Mouse (Mus musculus) olfactory bulb, adult 2 months (tissue): Measurements from ENCODE around the gene Gm21750. TPM values are rescaled to one million over a fixed set of nuclear protein-coding genes. Genes with fewer than 3 reads are reported as not detected.
"Not testable (repeated sequence)": the region's sequence is repeated elsewhere in the genome, so short reads cannot be mapped to it uniquely, and the experiment has no call there.

Experiments used
- H3K27ac ChIP-seq: fragments of 200-500 bp; 2 replicates; pipeline ENCODE4 v1.5.1; 2012; ENCODE audit warnings: low read depth, low read length; ENCODE audit not compliant: insufficient read depth
- H3K4me1 ChIP-seq: fragments of 200-500 bp; 2 replicates; pipeline ENCODE4 v1.6.1; 2012; ENCODE audit warnings: low read length; ENCODE audit not compliant: control insufficient read depth, insufficient read depth
- H3K4me3 ChIP-seq: fragments of 200-500 bp; 2 replicates; pipeline ENCODE4 v1.5.1; 2012; ENCODE audit warnings: mild to moderate bottlenecking, low read depth, low read length, moderate library complexity; ENCODE audit not compliant: insufficient read depth
- CTCF ChIP-seq: fragments of 200-500 bp; IDR thresholded peaks from 2 replicates; pipeline ENCODE4 v1.5.1; 2012; ENCODE audit warnings: low read depth, mild to moderate bottlenecking, low read length, moderate library complexity; ENCODE audit not compliant: insufficient read depth
- POLR2A ChIP-seq: fragments of 200-500 bp; IDR thresholded peaks from 2 replicates; pipeline ENCODE4 v1.6.1; 2012; ENCODE audit warnings: mild to moderate bottlenecking, low read depth, low read length, moderate library complexity; ENCODE audit not compliant: insufficient read depth
- WGBS: fragments of 180-500 bp; shearing (Covaris S2); methylation state at CpG from one replicate; pipeline ENCODE4 v1.1.7; 2018; 5-methylcytosine and 5-hydroxymethylcytosine counted together
- polyA plus RNA-seq: library from polyadenylated mRNA; stranded (reverse); fragments of >200 nt; gene quantifications from 2 replicates; pipeline ENCODE4 v1.2.4, GENCODE M21; 2012; ENCODE audit warnings: low replicate concordance; ENCODE audit not compliant: missing spikeins, insufficient read depth, insufficient read length

Gm21750 gene
- not detected in 2 replicates for polyA plus RNA-seq

DNA sequence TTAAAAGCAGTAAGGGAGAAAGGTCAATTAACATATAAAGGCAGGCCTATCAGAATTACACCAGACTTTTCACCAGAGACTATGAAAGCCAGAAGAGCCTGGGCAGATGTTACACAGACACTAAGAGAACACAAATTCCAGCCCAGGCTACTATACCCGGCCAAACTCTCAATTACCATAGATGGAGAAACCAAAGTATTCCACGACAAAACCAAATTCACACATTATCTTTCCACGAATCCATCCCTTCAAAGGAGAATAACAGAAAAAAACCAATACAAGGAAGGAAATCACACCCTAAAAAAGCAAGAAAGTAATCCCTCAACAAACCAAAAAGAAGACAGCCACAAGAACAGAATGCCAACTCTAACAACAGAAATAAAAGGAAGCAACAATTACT lies at the start of gene Gm21750:
Gene Gm21750 (plus strand): TSS at position 301 of the 400 bp plus-strand sequence.
- H3K4me3 ChIP-seq, H3K4me1 ChIP-seq, H3K27ac ChIP-seq: not testable (repeated sequence)
- 92% methylated on average over 3 of the region's 3 CpGs for WGBS

DNA sequence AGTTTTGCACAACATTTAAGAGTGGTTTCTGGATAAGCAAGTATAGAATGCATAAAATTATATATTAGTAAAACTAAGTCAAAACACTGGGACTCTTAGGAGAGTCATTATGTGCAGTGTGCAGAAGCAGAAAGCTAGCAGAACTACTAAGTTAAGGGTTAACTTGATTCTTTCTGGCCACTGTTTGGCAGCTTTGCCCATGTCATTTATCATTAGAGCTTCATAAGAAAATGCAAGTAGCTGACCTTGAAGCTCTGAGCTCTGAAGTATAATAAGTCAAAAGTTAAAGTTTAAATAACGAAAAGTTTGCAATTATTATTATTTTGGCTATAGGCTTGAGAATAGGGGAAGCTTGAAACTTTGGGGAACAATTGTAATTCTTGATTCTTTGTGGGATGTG lies 46.1 kb upstream of the Gm21750 start:
- 86% methylated on average over 1 of the region's 1 CpGs for WGBS
- not testable (repeated sequence) for H3K27ac ChIP-seq

DNA sequence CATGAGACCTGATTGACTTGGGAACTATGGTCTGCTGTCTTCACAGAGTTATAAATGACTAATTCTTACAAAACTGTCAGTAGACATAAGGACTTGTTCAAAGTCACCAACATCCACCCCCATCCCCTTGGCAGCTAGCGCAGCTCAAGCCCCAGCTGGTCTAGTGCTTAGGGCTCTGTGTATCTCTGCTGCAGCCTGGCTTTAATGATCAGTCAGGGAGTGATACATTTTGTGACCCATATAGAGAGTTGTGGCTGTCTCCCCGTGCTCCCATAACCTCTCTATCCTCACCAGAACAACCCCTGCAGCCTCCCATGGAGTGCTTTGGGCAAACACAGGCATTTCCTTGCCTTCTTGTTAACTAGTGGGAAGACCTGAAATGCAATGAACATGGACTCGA lies 40.1 kb upstream of the Gm21750 start:
- 83% methylated on average over 3 of the region's 3 CpGs for WGBS
- Histone ChIP-seq H3K4me3 (no peak overlapping the region), H3K27ac (no peak overlapping the region), H3K4me1 (no peaks in the 10 kb centered on the region)
- no peak for TF ChIP-seq POLR2A
- TF ChIP-seq CTCF: no peak

More for the DNA sequence above, 46.1 kb upstream of the Gm21750 start:
- not testable (repeated sequence) for H3K4me3 ChIP-seq, H3K4me1 ChIP-seq

DNA sequence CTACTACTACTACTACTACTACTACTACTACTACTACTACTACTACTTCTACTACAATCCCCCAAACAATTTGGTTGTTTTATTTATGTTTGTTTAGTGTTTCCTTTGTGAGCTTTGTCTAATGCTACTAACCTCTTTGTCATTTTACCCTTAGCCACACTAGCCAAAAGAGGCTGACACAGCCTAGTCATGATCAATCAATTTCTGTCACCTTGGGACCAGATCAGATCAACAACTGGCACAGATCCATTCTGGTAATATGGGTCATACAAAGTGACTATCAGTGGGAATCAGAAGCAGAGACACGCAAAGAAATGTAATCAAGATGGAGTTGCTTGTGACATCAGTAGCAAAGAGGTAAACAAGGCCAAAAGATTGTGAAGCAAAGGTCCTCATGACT lies 38.0 kb upstream of the Gm21750 start:
- TF ChIP-seq CTCF (no peak), POLR2A (no peak)
- Histone ChIP-seq H3K27ac (no peak overlapping the region), H3K4me3 (no peak overlapping the region), H3K4me1 (no peaks in the 10 kb centered on the region)
- 98% methylated on average over 1 of the region's 1 CpGs for WGBS

DNA sequence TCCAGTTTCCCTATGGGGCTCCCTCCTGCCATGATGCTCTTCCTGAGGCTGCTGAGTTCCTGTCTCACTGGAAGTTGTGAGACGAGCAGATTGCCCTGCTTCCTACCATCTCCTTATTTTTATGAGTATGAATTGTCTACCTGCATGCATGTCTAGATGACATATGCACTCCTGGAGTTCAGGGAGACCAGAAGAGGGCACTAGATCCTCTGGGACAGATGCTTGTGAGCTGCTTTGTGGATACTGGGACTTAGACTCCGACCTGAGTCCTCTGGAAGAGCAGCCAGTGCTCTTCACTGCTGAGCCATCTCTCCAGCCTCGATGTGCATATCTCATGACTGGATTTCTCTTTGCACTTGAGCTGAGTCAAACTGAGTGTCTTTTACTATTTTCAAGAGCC lies 35.6 kb upstream of the Gm21750 start:
- H3K4me1 ChIP-seq: no peaks in the 10 kb centered on the region
- no peak for TF ChIP-seq POLR2A
- TF ChIP-seq CTCF: no peak
- no peak overlapping the region for H3K4me3 ChIP-seq
- no peak overlapping the region for H3K27ac ChIP-seq
- WGBS: 70% methylated on average over 3 of the region's 3 CpGs

DNA sequence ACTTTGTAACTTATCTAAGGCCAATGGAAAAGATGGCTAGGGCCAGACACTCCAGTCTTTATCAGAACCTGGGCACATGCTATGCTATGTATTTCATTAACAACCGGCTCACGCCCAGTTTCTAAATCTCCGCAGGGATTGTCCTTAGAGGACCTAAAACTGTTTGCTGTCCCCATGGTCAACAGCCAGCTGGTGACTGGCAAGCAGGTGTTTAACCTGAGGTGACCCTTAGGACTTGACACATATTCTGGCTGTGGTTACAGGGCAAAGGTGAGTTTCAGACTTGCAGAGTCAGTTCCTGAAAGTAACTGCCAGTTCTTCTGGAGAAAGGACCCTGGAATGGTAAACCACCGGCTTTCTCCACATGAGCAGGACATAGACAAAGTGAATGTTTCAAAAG lies 29.5 kb upstream of the Gm21750 start:
- TF ChIP-seq CTCF: no peak
- no peak for TF ChIP-seq POLR2A
- H3K4me1 ChIP-seq: 0 out of 2 replicates have a peak, but pooled peaks cover 3% of the 10 kb centered on the region
- 91% methylated on average over 4 of the region's 4 CpGs for WGBS
- H3K4me3 ChIP-seq: no peak overlapping the region
- H3K27ac ChIP-seq: no peak overlapping the region

DNA sequence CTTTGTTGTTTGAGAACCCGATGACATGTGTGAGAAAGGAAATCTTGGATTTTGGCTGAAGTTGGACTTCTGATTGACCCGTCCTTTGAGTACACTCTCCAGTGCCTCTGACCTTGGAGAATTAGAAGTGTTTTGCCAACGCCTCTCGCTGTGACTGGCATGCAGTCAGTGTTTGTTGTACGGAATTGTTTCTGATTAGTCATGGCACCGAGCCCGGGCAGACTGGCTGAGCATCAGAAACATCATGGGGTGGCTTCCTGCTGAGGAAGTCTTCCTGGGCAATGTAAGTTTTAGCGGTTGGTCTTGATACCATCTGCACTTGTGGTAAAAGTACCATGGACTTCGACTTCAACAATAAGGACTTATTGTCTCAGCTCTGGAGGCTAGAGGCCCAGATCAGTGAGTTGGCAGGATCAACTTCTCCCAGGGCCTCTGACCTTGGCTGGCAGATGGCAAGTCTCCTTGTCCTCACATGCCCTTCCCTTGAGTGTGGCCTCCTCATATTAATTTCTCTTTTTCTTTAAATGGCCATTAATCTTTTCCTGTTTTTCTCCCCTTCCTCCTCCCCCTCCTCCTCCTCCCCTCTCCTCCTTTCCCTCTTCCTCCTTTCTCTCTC lies 28.3 kb upstream of the Gm21750 start:
- 0 out of 2 replicates have a peak, but pooled peaks cover 3% of the 10 kb centered on the region for H3K4me1 ChIP-seq
- no peak overlapping the region for H3K4me3 ChIP-seq
- WGBS: 24% methylated on average over 9 of the region's 9 CpGs
- TF ChIP-seq CTCF (no peak), POLR2A (no peak)
- no peak overlapping the region for H3K27ac ChIP-seq

DNA sequence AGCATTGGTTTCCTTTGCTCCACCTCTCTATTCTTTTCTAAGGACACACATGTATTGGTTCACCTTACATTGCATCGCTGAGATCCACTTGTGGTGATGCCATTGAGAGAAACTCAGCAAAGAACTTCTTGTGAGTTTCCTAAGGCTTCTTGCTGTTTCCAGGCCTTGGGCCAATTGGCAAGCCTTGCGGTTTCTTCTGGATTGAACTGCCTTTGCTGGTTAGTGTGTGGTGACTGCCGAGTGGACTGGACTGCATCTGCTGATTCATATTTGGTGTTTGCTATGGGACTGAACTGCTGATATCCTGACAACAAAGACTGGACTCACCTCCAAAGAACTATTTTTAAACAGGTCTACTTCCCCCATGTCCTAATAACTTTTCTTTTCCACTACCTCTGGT lies 26.7 kb upstream of the Gm21750 start:
- TF ChIP-seq POLR2A (no peak), CTCF (no peak)
- H3K4me3 ChIP-seq: no peak overlapping the region
- WGBS: 82% methylated on average over 3 of the region's 3 CpGs
- no peak overlapping the region for H3K27ac ChIP-seq
- H3K4me1 ChIP-seq: 0 out of 2 replicates have a peak, but pooled peaks cover 3% of the 10 kb centered on the region

DNA sequence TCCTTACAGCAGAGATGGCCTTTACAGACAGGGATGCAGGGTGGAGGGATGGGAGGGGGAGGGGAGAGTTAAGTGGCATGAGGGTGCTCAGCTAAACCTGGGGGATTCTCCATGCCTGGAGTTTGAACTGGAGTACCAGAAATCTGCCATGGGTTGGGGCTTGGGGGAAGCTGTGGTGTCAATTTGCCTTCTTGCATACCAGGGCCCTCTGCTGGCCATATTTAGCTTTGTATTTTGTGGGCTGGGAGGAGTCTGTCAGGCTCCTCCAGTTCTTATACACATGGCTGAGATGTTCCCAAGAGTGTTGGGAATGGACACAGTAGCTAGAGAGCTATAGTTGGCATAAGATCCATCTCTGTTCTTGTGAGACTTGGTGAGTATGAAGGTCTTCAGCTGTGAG lies 23.6 kb upstream of the Gm21750 start:
- Histone ChIP-seq H3K4me1 (0 out of 2 replicates have a peak, but pooled peaks cover 3% of the 10 kb centered on the region), H3K27ac (no peak overlapping the region), H3K4me3 (no peak overlapping the region)
- TF ChIP-seq CTCF (no peak), POLR2A (no peak)

DNA sequence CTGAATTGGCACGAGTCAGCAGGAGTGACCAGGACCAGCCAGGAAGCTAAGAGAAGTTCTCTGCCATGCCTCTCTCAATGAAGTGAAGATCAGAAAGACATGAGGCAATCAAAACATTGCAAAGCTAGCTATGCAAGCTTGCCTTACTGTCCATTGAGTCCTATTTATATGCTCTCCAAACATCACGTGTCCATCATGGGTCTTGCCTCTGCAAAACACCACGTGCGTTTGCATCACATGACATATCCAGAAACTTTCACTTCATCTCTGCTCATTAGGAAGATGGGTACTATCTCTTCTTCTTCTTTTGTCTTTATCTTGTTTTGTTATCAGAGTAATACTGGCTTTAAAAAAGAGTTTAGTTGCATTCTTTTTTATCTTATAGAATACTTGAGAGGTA lies 10.8 kb upstream of the Gm21750 start:
- no peak overlapping the region for H3K27ac ChIP-seq
- TF ChIP-seq CTCF: no peak
- no peak for TF ChIP-seq POLR2A
- H3K4me1 ChIP-seq: no peaks in the 10 kb centered on the region
- WGBS: 89% methylated on average over 4 of the region's 4 CpGs
- H3K4me3 ChIP-seq: no peak overlapping the region
